Mouse (Mus musculus) C2C12 (cell line): ENCODE measurements at regions not wholly inside any gene's neighbourhood (a gene's known extent, or its start where the extent isn't known, plus 50 kb on each side); places are given as distances from the start of the nearest gene placed in this dataset.

Experiments used
- H3K27me3 ChIP-seq: one replicate; pipeline ENCODE4 v1.6.1; 2011; ENCODE audit not compliant: control insufficient read depth, insufficient read depth, insufficient read length
- H3K36me3 ChIP-seq: one replicate; pipeline ENCODE4 v1.6.1; 2011; ENCODE audit not compliant: control insufficient read depth, insufficient read depth
- H3K4me3 ChIP-seq: one replicate; pipeline ENCODE4 v1.5.1; 2011; ENCODE audit warnings: mild to moderate bottlenecking, control low read depth; ENCODE audit not compliant: poor library complexity, insufficient read depth, severe bottlenecking
- H3K79me2 ChIP-seq: one replicate; pipeline ENCODE4 v1.6.1; 2011; ENCODE audit not compliant: control insufficient read depth, insufficient read depth
- H3K79me3 ChIP-seq: one replicate; pipeline ENCODE4 v1.6.1; 2011; ENCODE audit warnings: low read depth, control low read depth
- H3ac ChIP-seq: one replicate; pipeline ENCODE3; 2011; ENCODE audit warnings: low read depth; ENCODE audit not compliant: control insufficient read depth, insufficient read length
- CEBPB ChIP-seq: IDR thresholded peaks from one replicate; pipeline ENCODE4 v1.6.1; 2011; ENCODE audit warnings: low read depth, mild to moderate bottlenecking, control low read depth, moderate library complexity
- CTCF ChIP-seq: IDR thresholded peaks from one replicate; pipeline ENCODE4 v1.5.1; 2011; ENCODE audit not compliant: control insufficient read depth, insufficient read depth, insufficient read length
- FOSL1 ChIP-seq: IDR thresholded peaks from one replicate; pipeline ENCODE4 v1.8.0; 2011; ENCODE audit warnings: mild to moderate bottlenecking, low read length; ENCODE audit not compliant: poor library complexity, insufficient read depth, severe bottlenecking
- MAX ChIP-seq: IDR thresholded peaks from one replicate; pipeline ENCODE4 v1.6.1; 2011; ENCODE audit warnings: mild to moderate bottlenecking, control low read depth
- MYOD1 ChIP-seq: IDR thresholded peaks from one replicate; pipeline ENCODE4 v1.6.1; 2011; ENCODE audit warnings: low read depth; ENCODE audit not compliant: control insufficient read depth, insufficient read length
- MYOG ChIP-seq: IDR thresholded peaks from one replicate; pipeline ENCODE4 v1.6.1; 2011; ENCODE audit not compliant: control insufficient read depth, insufficient read length; ENCODE audit errors: extremely low read depth
- USF1 ChIP-seq: IDR thresholded peaks from one replicate; pipeline ENCODE4 v1.6.1; 2011; ENCODE audit warnings: low read depth, mild to moderate bottlenecking, control low read depth, moderate library complexity

DNA sequence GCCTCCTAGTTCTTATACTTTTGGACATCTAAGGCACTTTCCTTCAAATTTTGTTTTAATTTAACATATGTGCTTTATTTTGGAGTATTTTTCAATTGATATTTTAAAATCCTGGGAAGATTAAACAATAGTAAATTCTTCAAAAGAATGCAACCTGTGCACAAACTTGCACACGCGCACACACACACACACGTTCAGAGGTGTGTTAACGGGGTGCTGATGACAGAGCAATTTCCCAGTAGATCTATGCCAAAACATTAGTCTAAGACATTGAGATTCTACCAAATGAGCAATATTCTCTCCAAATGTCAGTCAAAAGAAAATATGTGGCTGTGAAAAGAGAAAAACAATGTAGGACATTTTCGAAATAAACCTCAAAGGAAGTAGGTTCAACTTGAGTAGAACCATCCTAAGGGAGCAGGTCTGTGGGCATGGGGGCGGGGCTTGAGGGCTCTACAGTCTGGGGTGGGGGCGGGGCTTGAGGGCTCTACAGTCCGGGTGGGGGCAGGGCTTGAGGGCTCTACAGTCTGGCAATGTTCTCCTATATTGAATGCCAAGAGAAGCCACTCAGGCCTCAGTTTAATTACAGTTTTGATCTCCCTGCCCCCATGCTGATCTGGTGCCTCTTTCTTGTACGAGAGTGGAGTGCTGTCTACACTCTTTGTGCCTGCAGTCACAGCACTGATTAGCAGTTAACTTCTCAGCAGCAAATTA is 157.0 kb downstream of the Qdpr start:
- Histone ChIP-seq H3K79me3 (no peaks in the 10 kb centered on the region), H3K79me2 (no peaks in the 10 kb centered on the region), H3K27me3 (no peaks in the 10 kb centered on the region), H3ac (no peak overlapping the region), H3K36me3 (no peaks in the 10 kb centered on the region), H3K4me3 (no peak overlapping the region)
- no peak for TF ChIP-seq CTCF
- TF ChIP-seq USF1: no peak
- no peak for TF ChIP-seq FOSL1
- TF ChIP-seq CEBPB: no peak
- TF ChIP-seq MAX: no peak
- no peak for TF ChIP-seq MYOD1
- TF ChIP-seq MYOG: no peak

DNA sequence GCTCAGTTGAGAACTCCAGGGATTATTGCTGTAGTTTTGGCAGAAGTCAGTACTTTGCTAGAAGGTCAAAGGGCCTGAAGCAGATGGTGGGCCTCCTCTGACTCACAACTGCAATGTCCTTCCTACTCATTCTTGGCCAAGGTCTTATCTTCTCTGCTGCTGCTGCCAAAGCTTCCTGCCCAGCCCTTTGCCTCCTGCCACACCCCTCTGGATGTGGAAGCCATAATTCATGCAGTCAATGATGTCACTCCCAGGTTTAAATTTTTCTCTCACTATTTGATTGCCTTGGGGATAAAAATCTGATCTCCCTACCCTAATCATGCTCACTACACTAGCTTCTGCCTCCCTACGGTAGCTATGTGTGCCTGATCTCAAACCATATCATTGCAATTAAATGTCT is 157.7 kb downstream of the Qdpr start:
- Histone ChIP-seq H3K4me3 (no peak overlapping the region), H3K27me3 (no peaks in the 10 kb centered on the region), H3K79me3 (no peaks in the 10 kb centered on the region), H3K79me2 (no peaks in the 10 kb centered on the region), H3K36me3 (no peaks in the 10 kb centered on the region), H3ac (no peak overlapping the region)
- TF ChIP-seq MYOG: no peak
- TF ChIP-seq CTCF: no peak
- TF ChIP-seq MAX: no peak
- no peak for TF ChIP-seq CEBPB
- peak; percentile 78 for TF ChIP-seq MYOD1
- TF ChIP-seq USF1: no peak
- TF ChIP-seq FOSL1: peak; percentile 28

DNA sequence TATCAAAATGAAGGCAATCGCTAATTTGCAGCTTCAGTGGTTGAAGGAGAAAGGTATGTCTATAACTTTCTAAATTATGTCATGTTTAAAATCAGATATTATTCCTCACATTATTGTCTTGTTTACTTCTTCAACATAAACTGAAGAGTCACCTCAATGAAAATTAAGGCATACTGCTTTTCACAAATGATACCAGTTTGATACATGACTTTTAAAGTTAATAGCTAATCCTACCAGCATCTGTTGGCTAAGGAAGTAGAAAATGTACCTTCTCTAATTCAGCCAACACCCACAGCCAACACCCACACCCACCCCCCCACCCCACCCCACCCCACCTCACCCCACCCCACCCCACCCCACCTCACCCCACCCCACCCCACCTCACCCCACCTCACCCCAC is 158.3 kb downstream of the Qdpr start:
- H3K4me3 ChIP-seq: no peak overlapping the region
- H3K27me3 ChIP-seq: no peaks in the 10 kb centered on the region
- H3K79me3 ChIP-seq: no peaks in the 10 kb centered on the region
- no peaks in the 10 kb centered on the region for H3K36me3 ChIP-seq
- H3ac ChIP-seq: no peak overlapping the region
- H3K79me2 ChIP-seq: no peaks in the 10 kb centered on the region
- no peak for TF ChIP-seq MYOG
- no peak for TF ChIP-seq CEBPB
- no peak for TF ChIP-seq MAX

DNA sequence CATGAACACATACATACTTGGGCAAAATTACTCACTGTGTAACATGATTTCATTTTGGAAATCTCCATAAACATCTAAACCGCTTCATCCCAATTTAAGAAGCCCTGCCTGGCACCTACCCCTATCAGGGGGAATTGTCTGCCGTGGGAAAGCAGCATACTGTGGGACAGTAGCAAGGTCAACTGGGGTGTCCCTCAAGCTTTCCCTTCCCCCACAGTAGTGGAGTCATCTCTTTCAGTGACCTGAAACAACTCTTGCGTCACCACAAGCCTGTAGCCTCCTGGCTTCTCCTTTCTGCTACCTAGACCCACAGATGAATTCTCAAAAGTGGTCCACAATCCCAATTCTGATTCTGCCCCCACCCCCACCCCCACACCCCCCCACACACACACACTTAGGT is 158.8 kb downstream of the Qdpr start:
- Histone ChIP-seq H3K36me3 (no peaks in the 10 kb centered on the region), H3K79me2 (no peaks in the 10 kb centered on the region), H3K4me3 (no peak overlapping the region), H3K27me3 (no peaks in the 10 kb centered on the region), H3ac (no peak overlapping the region), H3K79me3 (no peaks in the 10 kb centered on the region)
- TF ChIP-seq CTCF (no peak), FOSL1 (no peak), CEBPB (no peak), MYOD1 (no peak), MYOG (no peak), MAX (no peak), USF1 (no peak)

DNA sequence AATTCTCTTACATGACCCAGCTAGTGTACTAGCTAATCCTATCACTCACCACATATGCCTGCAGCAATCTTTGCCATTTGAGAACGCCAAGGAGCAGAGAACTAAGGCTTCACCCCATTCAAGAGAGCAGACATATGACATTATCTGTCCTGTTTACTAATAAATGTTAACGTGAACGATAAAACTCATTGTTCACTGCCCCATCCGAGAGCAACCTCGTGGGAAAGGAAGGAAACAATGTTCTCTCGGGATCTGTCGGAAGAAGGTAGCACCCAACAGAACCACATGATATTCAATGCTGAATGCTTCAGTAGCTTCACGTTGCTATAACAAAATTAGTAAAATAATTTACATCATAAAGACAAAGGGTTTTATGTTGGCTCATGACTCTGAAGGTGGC is 163.6 kb downstream of the Qdpr start:
- Histone ChIP-seq H3K27me3 (no peaks in the 10 kb centered on the region), H3ac (no peak overlapping the region), H3K36me3 (no peaks in the 10 kb centered on the region), H3K79me3 (no peaks in the 10 kb centered on the region), H3K79me2 (no peaks in the 10 kb centered on the region), H3K4me3 (no peak overlapping the region)
- no peak for TF ChIP-seq CTCF

DNA sequence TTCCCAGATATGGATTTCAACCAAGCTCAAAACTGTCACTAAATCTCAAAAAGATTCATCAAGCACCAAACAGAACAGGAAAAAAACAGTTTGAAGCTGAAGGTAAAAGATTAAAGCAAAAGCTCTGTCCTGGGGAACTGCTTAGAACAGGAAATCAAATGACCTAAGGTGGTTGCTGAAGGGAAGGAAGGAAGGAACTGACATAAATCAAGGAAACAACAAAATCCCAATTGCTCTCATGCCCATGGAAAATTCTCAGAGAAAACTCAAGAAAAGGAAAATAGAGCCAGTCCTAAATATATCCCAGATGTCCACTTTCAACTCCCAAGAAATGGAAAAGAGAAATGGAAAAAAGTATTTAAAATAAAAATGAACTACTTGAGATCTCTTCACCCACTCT is 165.4 kb downstream of the Qdpr start:
- Histone ChIP-seq H3K36me3 (no peaks in the 10 kb centered on the region), H3K4me3 (no peak overlapping the region), H3K79me2 (no peaks in the 10 kb centered on the region), H3K27me3 (no peaks in the 10 kb centered on the region), H3ac (no peak overlapping the region), H3K79me3 (no peaks in the 10 kb centered on the region)
- TF ChIP-seq USF1: no peak
